Mouse (Mus musculus) cerebellum, adult 9-10 months (tissue): ENCODE results near the gene Arntl2.
"Not testable (repeated sequence)": the region's sequence is repeated elsewhere in the genome, so short reads cannot be mapped to it uniquely, and the experiment has no call there.

Source experiments
- DNase-seq: peaks from one replicate; pipeline ENCODE4 v3.0.0; 2022

The Arntl2 gene

GRCm38 (mm10) chr6:146795924-146796545 is at the start of gene Arntl2:
TSS of gene Arntl2 (plus strand) at chr6:146796055.
- DNase-seq = peak; percentile 26

GRCm38 (mm10) chr6:146746577-146746976 is 49.3 kb upstream of the Arntl2 start:
- DNase-seq = no peak

- no peak for DNase-seq
These were observed 48.8 kb upstream of the Arntl2 start for GRCm38 (mm10) chr6:146747057-146747456.

- DNase-seq = no peak
These were observed 47.6 kb upstream of the Arntl2 start for GRCm38 (mm10) chr6:146748271-146748670.

GRCm38 (mm10) chr6:146751671-146752070 is 44.2 kb upstream of the Arntl2 start:
- DNase-seq = no peak

- no peak for DNase-seq
These were observed 43.7 kb upstream of the Arntl2 start for GRCm38 (mm10) chr6:146752178-146752577.

GRCm38 (mm10) chr6:146752612-146753011 is 43.2 kb upstream of the Arntl2 start:
- no peak for DNase-seq

GRCm38 (mm10) chr6:146753560-146754160 is 42.2 kb upstream of the Arntl2 start:
- no peak for DNase-seq

- no peak for DNase-seq
These were observed 40.7 kb upstream of the Arntl2 start for GRCm38 (mm10) chr6:146755136-146755535.

GRCm38 (mm10) chr6:146755679-146756078 is 40.2 kb upstream of the Arntl2 start:
- DNase-seq = no peak

- DNase-seq = no peak
These were observed 36.8 kb upstream of the Arntl2 start for GRCm38 (mm10) chr6:146759027-146759426.

- no peak for DNase-seq
These were observed 35.8 kb upstream of the Arntl2 start for GRCm38 (mm10) chr6:146760022-146760421.

- no peak for DNase-seq
These were observed 35.1 kb upstream of the Arntl2 start for GRCm38 (mm10) chr6:146760736-146761135.

- DNase-seq = peak; percentile 49
These were observed 33.5 kb upstream of the Arntl2 start for GRCm38 (mm10) chr6:146762264-146762898.

- no peak for DNase-seq
These were observed 31.3 kb upstream of the Arntl2 start for GRCm38 (mm10) chr6:146764593-146764992.

GRCm38 (mm10) chr6:146765270-146765669 is 30.6 kb upstream of the Arntl2 start:
- no peak for DNase-seq

- no peak for DNase-seq
These were observed 26.9 kb upstream of the Arntl2 start for GRCm38 (mm10) chr6:146768813-146769404.

- no peak for DNase-seq
These were observed 25.7 kb upstream of the Arntl2 start for GRCm38 (mm10) chr6:146770005-146770745.

- no peak for DNase-seq
These were observed 25.0 kb upstream of the Arntl2 start for GRCm38 (mm10) chr6:146770808-146771207.

GRCm38 (mm10) chr6:146775864-146776263 is 20.0 kb upstream of the Arntl2 start:
- not testable (repeated sequence) for DNase-seq

- DNase-seq = no peak
These were observed 19.1 kb upstream of the Arntl2 start for GRCm38 (mm10) chr6:146776610-146777389.

GRCm38 (mm10) chr6:146778055-146778454 is 17.8 kb upstream of the Arntl2 start:
- no peak for DNase-seq
